Mouse (Mus musculus) liver, postnatal 0 days (tissue): Measurements from ENCODE around the gene Mapkap1.
A peak's percentile ranks its signal among the peaks of the same experiment; 100 is the strongest.

Experiments used
- CTCF ChIP-seq: sonication (generic); IDR thresholded peaks from 2 replicates; pipeline ENCODE4 v1.5.1; 2016; ENCODE audit warnings: antibody characterized with exemption, low read depth
- EP300 ChIP-seq: IDR thresholded peaks from 2 replicates; pipeline ENCODE4 v1.6.1; 2016; ENCODE audit warnings: antibody characterized with exemption, low read depth, mild to moderate bottlenecking

GRCm38 (mm10) chr2:34530042-34530441 is 123.5 kb downstream of the Mapkap1 start:
- TF ChIP-seq CTCF (peak; percentile 41), EP300 (no peak)
